In genomic region chr17:30177435-30177834, GRCm38 (mm10) we compare ENCODE assay signal across 13 mouse cellular contexts.
DNase-seq lines count a peak whose midpoint lies in the region; ATAC-seq and TF ChIP-seq lines count a peak whose summit lies in the region.
"Had no signal": no experiment of that assay in that cellular context is flagged by ENCODE, and none has a peak within 500 bp of the region (broad histone marks: within the 10 kb centered on the region; RNA-seq: fewer than 3 reads in every experiment).

No protein-coding gene starts in this region.

- H3K27ac ChIP-seq in forebrain, embryonic 11.5 days (ENCODE audit: low read depth, low read length) = no peak overlapping the region
- no peak overlapping the region for H3K27ac ChIP-seq in forebrain, embryonic 13.5 days
- H3K27ac ChIP-seq in liver, adult 2 months (replicated peaks; ENCODE audit: insufficient read depth, low read depth, low read length) = no peak overlapping the region
- H3K27ac ChIP-seq in liver, embryonic 11.5 days (ENCODE audit: low read depth, low read length) = no peak overlapping the region
- H3K27ac ChIP-seq: embryonic facial prominence, embryonic 12.5 days; hindbrain, embryonic 15.5 days; liver, embryonic 14.5 days had no signal

- H3K4me3 ChIP-seq in forebrain, embryonic 11.5 days (ENCODE audit: low read depth, low read length) = no peak overlapping the region
- no peak overlapping the region for H3K4me3 ChIP-seq in forebrain, embryonic 13.5 days
- H3K4me3 ChIP-seq in liver, adult 2 months (ENCODE audit: insufficient read depth, low read depth, low read length) = no peak overlapping the region
- no peak overlapping the region for H3K4me3 ChIP-seq in liver, embryonic 11.5 days (ENCODE audit: low read depth, low read length)
- H3K4me3 ChIP-seq: embryonic facial prominence, embryonic 12.5 days; hindbrain, embryonic 15.5 days had no signal

- H3K4me2 ChIP-seq in forebrain, embryonic 11.5 days (ENCODE audit: low read depth, low read length, severe bottlenecking) = no peak overlapping the region
- no peak overlapping the region for H3K4me2 ChIP-seq in forebrain, embryonic 13.5 days
- no peak overlapping the region for H3K4me2 ChIP-seq in liver, embryonic 11.5 days
- H3K4me2 ChIP-seq: embryonic facial prominence, embryonic 12.5 days; hindbrain, embryonic 15.5 days had no signal

- ATAC-seq in forebrain, embryonic 11.5 days (replicated peaks; ENCODE audit: low FRiP score) = no peak
- no peak for ATAC-seq in forebrain, embryonic 13.5 days
- no peak for ATAC-seq in liver, embryonic 11.5 days (replicated peaks; ENCODE audit: low FRiP score)

- H3K79me2 ChIP-seq in liver, adult 2 months (ENCODE audit: control insufficient read depth, insufficient read depth, low read length) = peaks cover 26% of the 10 kb centered on the region

- no peak for TF ChIP-seq CTCF in liver, adult 2 months (IDR thresholded peaks at IDR 0.05; ENCODE audit: low read depth, low read length)

- H3K9me3 ChIP-seq in forebrain, embryonic 11.5 days (ENCODE audit: control insufficient read depth, low read length) = no peaks in the 10 kb centered on the region
- no peaks in the 10 kb centered on the region for H3K9me3 ChIP-seq in forebrain, embryonic 13.5 days (replicated peaks)
- no peaks in the 10 kb centered on the region for H3K9me3 ChIP-seq in liver, embryonic 11.5 days (ENCODE audit: control insufficient read depth, low read length)
- H3K9me3 ChIP-seq: embryonic facial prominence, embryonic 12.5 days; G1E; hindbrain, embryonic 15.5 days had no signal

- H3K27me3 ChIP-seq in forebrain, embryonic 11.5 days (ENCODE audit: control insufficient read depth, insufficient read depth, low read length) = no peaks in the 10 kb centered on the region
- no peaks in the 10 kb centered on the region for H3K27me3 ChIP-seq in forebrain, embryonic 13.5 days
- H3K27me3 ChIP-seq in liver, adult 2 months (ENCODE audit: control insufficient read depth, insufficient read depth, low read length) = no peaks in the 10 kb centered on the region
- no peaks in the 10 kb centered on the region for H3K27me3 ChIP-seq in liver, embryonic 11.5 days (replicated peaks; ENCODE audit: control insufficient read depth, insufficient read depth, low read length)
- H3K27me3 ChIP-seq: embryonic facial prominence, embryonic 12.5 days; hindbrain, embryonic 15.5 days had no signal

- no peaks in the 10 kb centered on the region for H3K36me3 ChIP-seq in forebrain, embryonic 11.5 days (ENCODE audit: control insufficient read depth, insufficient read depth, low read length)
- H3K36me3 ChIP-seq in forebrain, embryonic 13.5 days (ENCODE audit: poor library complexity, severe bottlenecking) = peaks cover 4% of the 10 kb centered on the region; the same call in 1 of the 2 replicates
- H3K36me3 ChIP-seq in liver, adult 2 months (ENCODE audit: control insufficient read depth, insufficient read depth, low read length) = no peaks in the 10 kb centered on the region
- H3K36me3 ChIP-seq in liver, embryonic 11.5 days (ENCODE audit: control insufficient read depth, insufficient read depth, low read length) = no peaks in the 10 kb centered on the region; the same call in 1 of the 2 replicates
- H3K36me3 ChIP-seq: hindbrain, embryonic 15.5 days had no signal

- no peaks in the 10 kb centered on the region for H3K4me1 ChIP-seq in forebrain, embryonic 11.5 days (replicated peaks; ENCODE audit: control insufficient read depth, insufficient read depth, low read length)
- peaks cover 19% of the 10 kb centered on the region for H3K4me1 ChIP-seq in forebrain, embryonic 13.5 days
- H3K4me1 ChIP-seq in liver, adult 2 months (ENCODE audit: control insufficient read depth, insufficient read depth, low read length) = no peaks in the 10 kb centered on the region
- H3K4me1 ChIP-seq in liver, embryonic 11.5 days (replicated peaks; ENCODE audit: control insufficient read depth, insufficient read depth, low read length) = peaks cover 5% of the 10 kb centered on the region; the same call in 1 of the 2 replicates
- H3K4me1 ChIP-seq: embryonic facial prominence, embryonic 12.5 days had no signal

- no peak overlapping the region for H3K9ac ChIP-seq in forebrain, embryonic 11.5 days (ENCODE audit: low read length)
- no peak overlapping the region for H3K9ac ChIP-seq in forebrain, embryonic 13.5 days
- no peak overlapping the region for H3K9ac ChIP-seq in liver, adult 2 months (ENCODE audit: low read depth, low read length)
- H3K9ac ChIP-seq in liver, embryonic 11.5 days (ENCODE audit: low read depth, low read length) = no peak overlapping the region
- H3K9ac ChIP-seq: embryonic facial prominence, embryonic 12.5 days; hindbrain, embryonic 15.5 days; liver, embryonic 14.5 days had no signal

- TF ChIP-seq POLR2A in liver, adult 2 months (IDR thresholded peaks at IDR 0.05; ENCODE audit: extremely low read depth, insufficient read depth, low read length) = no peak

- 96% methylated on average over 4 of the region's 4 CpGs for WGBS in forebrain, embryonic 11.5 days
- 73% methylated on average over 4 of the region's 4 CpGs for WGBS in forebrain, embryonic 13.5 days
- WGBS in liver, adult 2 months = 41% methylated on average over 4 of the region's 4 CpGs
- WGBS in liver, embryonic 11.5 days = 90% methylated on average over 4 of the region's 4 CpGs

- peak; percentile 49 for DNase-seq in forebrain, embryonic 11.5 days (ENCODE audit: low spot score)
- DNase-seq in liver, adult 2 months (ENCODE audit: extremely low read depth, low read depth, low spot score) = peak; percentile 68
- DNase-seq in liver, embryonic 11.5 days (ENCODE audit: low spot score) = no peak
- DNase-seq in cerebellum, adult 11 months = peak; percentile 84
- DNase-seq in kidney, adult 9 months = peak; percentile 81
- no peak for DNase-seq in left cerebral cortex, adult 8-10 months (ENCODE audit: low spot score in 2 of 2)
- no peak for DNase-seq in right cerebral cortex, postnatal 14 days
- DNase-seq: thymus, postnatal 14 days had no signal

Comparison
In these comparisons a context has a peak if more than half of its experiments do, and no peak if none do; other contexts are left out.
1. DNase-seq: peak in forebrain, embryonic 11.5 days (single experiment), liver, adult 2 months (single experiment), cerebellum, adult 11 months (single experiment) and kidney, adult 9 months (single experiment); none in liver, embryonic 11.5 days (single experiment), left cerebral cortex, adult 8-10 months (0 of 2) and right cerebral cortex, postnatal 14 days (single experiment).